Mouse (Mus musculus) erythroblast, embryonic 14.5 days (primary cell): ENCODE data around the gene Ankrd35.

ENCODE experiments used
- GATA1 ChIP-seq: IDR thresholded peaks from 2 replicates; pipeline ENCODE4 v1.6.1; 2012; ENCODE audit warnings: low read length, inconsistent platforms, mixed read lengths
- TAL1 ChIP-seq: IDR thresholded peaks from 3 replicates; pipeline ENCODE4 v1.6.1; 2012; ENCODE audit warnings: low read length, inconsistent platforms, mixed read lengths

GRCm38 (mm10) chr3:96730785-96731184 lies 60.9 kb downstream of the Ankrd35 start:
- TF ChIP-seq TAL1 = no peak
- TF ChIP-seq GATA1 = no peak
